Mouse (Mus musculus) neutrophil, adult 5-6 weeks (primary cell): ENCODE measurements at regions not wholly inside any gene's neighbourhood (a gene's known extent, or its start where the extent isn't known, plus 50 kb on each side); places are given as distances from the start of the nearest gene placed in this dataset.

Source experiments
- ATAC-seq: fragments of 151-379, 151-347 bp; 2 replicates; pipeline ENCODE4 v1.8.0; 2017; ENCODE audit warnings: mild to moderate bottlenecking, moderate TSS enrichment; ENCODE audit not compliant: insufficient number of reproducible peaks, poor library complexity, low FRiP score, severe bottlenecking; ENCODE audit errors: extremely low read depth

DNA sequence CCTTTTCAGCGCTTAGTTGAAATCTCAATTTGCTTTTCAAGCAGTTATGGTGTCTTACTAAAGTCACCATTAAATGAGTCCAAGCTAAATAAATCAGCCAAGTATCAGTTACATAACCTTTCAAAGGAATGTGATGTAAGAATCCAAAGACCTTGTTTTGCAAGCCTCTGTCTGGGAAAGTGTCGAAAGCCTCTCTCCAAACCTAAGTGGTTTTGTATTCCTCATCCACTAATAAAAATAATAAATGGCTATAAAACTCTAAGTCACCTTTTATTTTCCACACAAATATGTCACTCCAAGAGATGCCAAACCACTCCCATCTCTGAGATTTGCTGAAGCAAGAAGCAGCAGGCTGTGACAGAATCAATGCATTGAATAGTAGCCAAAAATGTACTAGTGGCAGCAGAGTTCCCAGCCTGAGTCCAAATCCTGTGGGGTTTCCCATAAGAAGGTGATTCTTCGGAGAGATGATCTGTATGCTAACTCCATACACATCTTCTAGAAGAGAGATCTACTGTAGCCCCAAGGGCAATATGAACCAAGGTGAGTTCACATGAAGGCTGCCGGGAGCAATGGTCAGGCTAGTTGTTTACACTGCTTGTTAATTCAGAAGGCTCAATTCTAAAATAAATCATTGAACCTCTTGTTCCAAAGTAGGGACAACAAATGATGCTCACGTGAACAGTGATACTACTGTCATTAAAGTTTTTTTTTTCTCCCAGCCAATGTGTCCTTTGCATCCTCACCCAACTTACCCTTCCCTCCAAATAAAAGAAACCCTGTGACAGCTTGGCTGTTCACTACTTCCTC, 365.0 kb downstream of the Nuf2 start:
- ATAC-seq, result no peak

DNA sequence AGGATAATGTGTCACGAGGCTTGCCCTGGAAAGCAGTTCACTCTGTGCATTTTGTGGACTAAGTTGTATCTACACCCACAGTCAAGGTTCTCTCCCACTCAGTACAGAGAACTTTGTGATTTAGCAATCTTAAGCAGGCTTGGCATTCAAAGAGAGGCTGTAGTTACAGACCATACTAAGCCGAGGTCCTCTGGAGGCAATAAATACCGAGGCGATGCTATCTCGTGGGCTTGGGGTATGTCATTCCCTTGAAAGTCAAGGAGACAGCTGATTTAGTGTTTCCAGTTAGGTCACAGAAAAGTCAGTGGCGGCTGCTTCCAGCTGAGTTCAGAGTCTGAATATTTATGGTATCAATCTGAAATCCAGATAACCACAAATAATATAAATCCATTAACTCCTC, 370.4 kb downstream of the Nuf2 start:
- no peak for ATAC-seq

DNA sequence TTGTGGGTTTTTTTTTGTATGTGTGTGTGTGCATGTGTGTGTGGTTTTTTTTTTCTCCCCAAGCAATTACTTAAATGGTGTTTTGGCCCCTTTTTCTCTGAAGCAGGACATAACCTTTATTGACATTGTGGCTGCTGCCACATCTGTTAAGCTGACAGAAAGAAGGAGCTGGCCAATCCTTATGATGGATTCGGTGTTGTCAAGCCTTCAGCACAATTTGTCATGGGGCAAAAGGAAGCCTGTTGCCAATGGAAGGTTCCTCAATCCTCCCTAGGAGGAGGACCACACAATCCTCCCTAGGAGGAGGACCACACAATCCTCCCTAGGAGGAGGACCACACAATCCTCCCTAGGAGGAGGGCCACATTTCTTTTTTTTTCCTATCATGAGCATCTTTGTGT, 371.0 kb downstream of the Nuf2 start:
- no peak for ATAC-seq

DNA sequence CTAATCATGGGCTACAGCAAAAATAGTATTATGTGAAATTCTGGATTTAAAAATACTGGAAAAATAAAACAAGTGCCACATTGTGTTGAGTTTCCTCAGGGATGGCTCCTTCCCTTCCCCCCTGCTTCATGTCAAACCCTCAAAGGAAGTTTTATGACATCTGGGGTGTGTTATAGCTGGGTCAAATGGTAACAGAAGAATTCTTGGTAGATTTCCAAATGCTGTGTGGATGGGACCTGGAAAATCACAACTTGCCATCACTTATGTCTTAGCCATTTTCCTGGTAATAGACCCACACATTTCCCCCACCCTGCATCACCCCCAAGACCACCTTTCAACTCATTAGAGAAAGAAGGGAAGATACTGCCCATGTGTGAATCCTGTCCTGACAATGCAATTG, 371.5 kb downstream of the Nuf2 start:
- no peak for ATAC-seq

DNA sequence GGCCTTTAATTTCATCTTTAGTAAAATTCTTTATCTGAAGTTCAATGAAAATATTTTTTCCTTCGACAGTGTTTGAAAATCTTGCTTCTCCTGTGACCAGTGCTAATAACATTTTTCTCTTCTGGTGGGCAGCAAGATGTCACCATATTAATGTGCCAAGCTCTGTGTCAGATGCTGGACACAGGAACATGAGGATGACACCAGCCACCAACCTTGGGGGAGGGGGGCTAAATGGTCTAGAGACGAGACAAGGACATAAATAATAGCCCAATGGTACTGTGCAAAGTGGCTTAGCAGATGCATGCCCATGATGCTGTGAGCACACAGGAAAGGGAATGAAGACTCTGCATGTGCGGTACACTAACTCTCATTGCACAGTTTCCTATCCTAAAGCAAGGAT, 373.8 kb downstream of the Nuf2 start:
- no peak for ATAC-seq

DNA sequence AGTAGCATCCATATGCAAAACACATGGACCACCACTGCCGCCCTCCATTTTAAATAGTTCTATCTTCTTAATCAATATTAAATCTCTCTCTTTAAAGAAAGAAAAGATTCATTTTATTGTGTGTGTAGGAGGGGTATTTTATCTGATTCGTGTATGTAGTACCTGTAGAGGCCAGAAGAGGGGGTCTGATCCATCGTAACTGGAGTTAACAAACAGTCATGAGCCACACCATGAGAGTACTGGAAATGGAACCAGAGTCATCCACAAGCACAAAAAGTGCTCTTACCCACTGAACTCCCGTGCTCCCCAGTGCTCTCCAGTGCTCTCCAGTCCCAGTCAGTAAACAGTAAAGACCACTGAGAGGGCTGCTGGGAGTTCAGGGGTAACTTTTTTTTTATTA, 374.4 kb downstream of the Nuf2 start:
- ATAC-seq, result no peak

DNA sequence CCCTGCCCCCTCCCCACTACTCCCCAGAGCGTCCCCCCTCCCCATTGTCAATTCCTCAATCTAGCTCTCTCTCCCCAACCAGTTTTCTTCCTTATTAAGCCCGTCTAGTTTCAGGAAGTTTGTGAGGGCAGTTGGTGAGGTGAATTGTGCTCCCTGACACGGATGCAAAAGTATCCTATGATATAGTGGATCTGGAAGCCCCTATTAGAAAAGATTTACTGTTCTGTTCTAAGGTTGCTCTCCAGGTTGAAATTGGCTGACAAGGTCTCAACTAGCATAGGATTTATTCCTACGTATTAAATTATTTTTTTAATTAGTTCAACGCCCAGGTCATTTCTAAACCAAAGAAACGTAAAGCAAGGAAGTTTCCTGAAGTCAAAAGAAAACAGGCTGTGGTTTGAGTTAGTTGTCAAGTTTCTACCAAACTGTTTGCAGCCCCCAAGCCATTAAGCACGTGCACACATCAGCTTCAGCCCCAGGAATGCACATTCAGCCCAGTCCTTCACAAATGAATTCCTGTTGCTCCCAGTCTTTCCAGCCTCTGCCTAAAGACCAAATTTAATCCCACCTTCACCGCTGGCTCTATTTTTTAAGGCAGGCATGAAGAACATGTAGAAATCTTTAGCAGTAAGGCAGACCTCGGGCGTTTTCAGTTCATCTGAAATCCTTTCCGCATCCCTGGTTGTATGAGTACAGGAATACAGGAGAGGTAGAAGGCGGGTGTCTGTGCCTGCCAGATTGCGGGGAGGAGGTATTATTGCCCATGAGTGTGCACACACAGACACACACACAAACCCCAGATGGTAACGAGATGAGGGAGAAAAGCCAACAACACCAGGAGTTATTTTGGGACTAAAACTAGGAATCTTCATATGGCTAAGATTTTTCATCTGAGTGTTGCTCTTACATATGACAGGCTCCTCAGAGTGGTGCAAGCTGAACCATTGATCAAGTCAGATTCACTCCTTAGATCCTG, 375.5 kb downstream of the Nuf2 start:
- no peak for ATAC-seq

DNA sequence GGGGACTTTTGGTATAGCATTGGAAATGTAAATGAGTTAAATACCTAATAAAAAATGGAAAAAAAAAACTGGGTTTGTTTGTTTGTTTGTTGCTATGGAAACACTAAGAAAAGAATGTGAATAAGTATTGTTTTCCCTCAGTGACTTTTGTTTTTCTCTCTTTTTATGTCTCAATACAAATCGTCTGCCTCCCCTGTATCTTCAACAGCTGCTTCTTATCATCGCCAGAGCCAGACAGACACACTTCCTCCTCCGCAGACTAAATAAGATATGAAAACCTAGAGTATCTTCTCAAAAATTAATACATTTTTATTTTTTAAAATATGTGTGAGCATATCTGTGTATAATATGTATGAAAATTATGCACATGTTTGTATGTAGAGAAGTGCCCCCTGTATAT, 389.0 kb downstream of the Nuf2 start:
- ATAC-seq, result no peak

DNA sequence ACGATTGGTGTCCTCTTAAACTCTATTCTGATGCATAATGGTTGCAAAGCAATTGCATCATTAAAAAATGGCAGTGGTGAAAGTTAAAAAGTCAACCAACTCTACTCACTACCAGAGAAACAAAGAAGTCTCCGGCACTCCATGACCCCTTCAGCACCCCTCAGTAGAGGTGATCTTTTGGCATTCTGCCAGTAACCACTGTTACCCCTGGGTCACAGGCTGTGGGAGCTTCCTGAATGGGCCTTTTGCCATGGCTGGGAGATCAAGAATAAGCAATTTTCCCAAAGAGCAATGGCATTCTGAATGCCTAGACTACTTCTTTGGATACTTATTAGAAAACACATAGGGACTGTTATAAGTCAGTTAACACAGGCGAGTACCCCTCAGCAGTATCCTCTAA, 391.2 kb downstream of the Nuf2 start:
- no peak for ATAC-seq

DNA sequence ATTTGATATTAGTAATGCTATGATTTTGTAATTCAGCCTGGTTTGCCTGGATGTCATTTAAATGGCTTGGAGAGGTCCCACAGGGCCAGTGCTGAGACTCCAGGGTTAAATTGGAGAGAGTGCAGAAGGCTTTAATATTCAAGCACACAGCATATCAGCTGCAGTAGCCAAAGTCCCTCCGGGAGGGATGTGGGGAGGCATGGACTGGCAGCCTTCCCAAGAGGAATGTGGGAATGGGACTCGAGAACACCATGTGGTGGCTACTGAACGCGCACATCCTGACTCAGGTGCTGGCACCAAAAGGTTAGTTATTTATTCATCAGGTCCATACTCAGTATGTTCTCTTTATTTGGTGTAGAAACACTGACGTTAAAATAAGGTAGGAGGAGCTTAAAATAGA, 391.8 kb downstream of the Nuf2 start:
- ATAC-seq, result no peak

DNA sequence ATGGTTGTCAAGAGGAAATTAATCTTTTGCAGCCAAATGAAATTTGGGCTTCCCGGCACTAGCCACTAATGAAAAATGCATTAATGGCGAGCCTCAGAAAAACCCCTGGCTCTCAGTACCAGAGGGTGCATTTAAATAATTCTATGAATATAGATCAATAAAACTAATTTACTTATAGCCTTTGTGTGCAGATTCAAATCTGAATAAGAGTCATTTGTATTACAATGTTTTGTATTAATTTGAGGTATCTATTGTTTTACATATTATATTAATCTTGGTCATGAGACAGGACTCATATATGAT, 392.1 kb downstream of the Nuf2 start:
- no peak for ATAC-seq

DNA sequence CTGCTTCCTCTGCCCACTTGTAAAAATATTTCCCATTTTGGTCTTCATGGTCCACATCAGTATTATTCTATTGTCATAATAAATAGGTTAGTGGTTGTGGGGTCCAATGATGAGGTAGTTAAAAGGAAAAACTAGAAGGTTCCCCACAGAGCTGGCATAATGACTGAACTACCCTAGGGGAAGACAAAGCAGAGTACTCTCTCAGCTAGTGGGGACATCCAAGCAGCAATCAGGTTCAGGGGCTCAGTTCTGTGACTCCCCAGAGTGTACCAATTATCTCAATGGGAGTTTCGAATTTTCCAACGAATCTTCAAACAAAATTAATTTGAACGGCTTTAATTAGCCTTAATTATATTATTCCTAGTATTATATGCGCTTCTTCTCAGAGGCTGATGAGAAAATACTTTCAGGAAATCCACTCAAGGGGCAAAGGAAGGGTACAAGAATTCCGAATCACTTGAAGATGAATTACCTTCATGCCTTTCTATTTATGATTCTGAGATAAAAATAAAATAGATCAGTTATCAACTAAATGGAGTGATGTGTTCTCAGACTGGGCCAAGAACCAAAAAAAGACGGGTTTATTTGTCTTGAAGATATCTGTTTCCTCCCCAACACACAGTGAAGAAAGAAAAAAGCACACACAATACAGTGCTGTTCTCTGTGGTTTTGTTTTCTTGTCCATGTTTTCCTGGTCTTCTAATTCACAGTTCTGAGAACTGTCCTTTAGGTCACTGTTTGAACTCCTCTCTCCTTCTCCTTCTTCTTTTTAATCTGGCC, 392.7 kb downstream of the Nuf2 start:
- no peak for ATAC-seq

DNA sequence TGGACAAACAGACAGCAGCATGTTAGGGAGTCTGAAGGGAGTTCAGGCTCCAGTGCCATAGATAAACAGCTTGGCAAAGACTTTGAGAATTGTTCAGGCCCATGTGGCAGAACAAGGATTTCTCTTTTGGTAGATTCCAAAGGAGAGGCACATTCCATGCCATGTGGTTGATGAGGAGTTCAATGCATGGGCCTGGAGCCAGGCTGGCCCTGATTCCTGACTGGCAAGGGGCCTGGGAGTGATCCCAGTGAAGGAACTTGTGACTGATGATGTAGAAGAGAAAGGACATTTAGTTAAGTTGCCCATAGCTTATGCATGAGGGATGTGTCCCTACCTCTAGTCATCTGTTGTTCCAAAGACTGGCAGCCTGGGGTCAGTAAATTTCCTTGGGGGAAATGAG, 395.7 kb downstream of the Nuf2 start:
- no peak for ATAC-seq

DNA sequence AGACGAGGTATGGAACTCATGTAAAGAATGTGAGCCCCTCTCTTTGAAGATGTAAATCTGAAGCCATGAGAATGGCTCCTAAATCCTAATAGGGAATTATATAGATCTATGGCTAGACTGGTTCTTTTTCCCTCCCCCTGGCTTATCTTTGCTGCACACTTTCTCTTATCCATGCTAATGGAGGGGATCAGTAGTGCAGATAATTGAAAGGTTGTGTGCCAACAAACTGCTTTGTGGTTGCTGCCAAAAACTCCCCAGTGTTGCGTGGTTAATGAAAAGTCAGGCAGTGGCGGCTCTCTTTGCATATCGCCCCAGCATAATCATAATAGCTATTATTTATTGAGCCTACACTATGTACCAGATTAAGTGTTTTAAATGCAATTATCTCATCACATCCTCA, 427.6 kb downstream of the Nuf2 start:
- no peak for ATAC-seq

DNA sequence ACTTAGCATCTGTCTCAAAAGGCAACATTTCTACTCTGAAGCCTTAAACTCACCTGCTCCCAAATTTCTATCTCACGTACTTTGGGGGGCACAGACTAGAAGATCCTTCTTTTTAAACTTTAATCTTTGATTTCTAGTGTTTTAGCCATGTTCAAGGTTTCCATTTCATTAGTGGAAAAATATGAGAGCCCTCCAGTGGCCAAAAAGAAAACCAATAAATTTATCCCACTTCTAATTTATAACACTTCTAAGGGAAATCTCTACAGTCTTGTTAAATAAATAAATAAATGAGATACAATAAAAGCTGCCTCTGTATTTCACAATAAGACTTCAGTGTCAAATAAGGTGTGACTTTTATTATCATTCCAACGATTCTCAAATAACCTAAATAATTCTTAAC, 428.2 kb downstream of the Nuf2 start:
- ATAC-seq, result no peak

DNA sequence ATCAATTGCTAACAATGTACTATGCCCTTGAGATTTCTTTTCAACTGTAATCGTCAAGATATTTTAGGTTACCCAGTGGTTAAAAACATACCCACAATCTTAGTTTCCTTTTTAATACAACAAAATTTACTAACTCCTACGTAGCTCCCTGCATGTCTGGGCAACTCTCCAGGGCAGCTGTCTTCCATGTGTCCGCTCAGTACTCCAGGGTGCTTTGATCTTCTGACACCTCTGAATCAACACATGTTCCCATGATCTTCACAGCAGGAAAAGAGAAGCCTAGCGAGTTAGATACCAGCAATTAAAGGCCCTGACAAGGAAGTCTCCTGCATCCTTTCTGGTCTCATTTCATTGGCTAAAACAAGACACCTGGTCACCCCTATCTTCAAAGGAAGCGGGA, 432.0 kb downstream of the Nuf2 start:
- no peak for ATAC-seq

DNA sequence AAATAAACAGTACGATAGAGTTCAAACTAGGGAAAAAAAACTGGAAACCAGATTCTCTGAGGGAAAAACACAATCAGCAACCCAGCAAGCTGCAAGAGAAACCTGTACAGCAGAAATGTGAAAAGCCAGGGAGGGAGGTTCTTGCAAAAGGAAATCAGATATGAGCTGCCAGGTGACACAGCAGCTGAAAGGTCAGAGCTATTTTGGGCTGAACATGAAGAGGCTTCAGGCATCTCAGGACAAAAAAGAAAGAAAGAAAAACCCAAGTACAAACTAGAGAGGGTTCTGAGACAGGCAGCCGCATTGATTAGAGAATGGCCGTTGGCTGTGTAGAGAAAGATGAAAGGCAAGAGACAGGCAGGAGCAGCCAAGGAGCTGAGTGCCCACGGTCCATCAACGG, 434.5 kb downstream of the Nuf2 start:
- no peak for ATAC-seq

DNA sequence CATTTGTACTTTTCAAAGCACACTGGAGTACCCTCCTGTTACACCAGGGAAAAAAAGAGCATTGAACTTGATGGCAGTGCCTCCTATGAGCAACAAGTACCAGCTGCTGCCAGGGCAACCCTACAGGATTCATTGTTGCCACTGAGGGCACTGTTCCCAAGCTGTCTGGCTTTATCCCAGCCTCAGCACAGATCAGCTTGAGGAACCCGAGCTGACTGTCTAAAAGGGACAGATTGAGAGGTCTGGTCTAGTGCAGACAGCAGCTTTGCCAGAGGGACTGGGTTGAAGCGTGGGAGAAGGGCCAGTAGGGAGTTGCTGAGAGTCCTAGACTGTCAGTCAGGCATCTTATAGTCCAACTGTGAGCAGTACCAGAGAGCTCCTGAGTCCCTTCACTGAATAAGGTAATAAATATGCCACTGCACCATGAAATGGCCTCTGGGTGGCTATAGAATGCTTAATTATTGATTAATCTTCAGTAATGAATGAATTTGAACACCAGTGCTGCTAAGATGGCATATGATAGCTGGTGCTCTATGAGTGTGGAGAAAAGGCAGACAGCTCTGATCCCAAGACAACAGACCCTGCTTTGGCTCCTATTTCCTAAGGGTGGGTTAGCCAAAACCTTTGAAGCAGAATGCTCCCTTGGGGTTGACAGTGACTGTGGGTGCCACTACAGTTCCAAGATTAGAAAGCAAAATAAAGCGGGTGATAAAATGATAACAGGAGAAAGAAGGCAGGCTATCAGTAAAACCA, 437.5 kb downstream of the Nuf2 start:
- ATAC-seq, result no peak

DNA sequence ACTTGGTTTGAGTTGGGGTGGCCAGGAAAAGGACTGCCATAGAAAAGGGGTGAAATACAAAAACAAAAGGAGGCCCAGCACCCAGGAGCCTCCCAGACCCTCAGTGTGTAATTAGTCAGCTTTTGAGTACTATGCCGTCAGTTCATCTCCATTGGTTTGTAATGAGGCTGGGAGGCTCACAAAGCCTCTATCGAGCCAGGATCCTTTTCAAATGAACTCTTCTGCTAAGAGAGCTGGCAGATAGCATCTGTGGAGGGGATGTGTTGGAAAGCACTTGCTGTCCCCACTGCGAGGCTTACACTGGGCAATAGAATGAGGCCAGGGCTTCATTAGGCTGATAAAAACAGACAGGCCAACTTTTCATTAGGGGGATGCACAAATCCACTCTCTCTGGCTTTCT, 445.2 kb downstream of the Nuf2 start:
- ATAC-seq, result no peak
